Mouse (Mus musculus): Measurements from ENCODE around the gene Gm49352. TPM values are rescaled to one million over a fixed set of nuclear protein-coding genes. Genes with fewer than 3 reads are reported as not detected.
"Not testable (repeated sequence)": the region's sequence is repeated elsewhere in the genome, so short reads cannot be mapped to it uniquely, and the experiment has no call there.

The Gm49352 gene
- total RNA-seq (2021) (not detected), polyA plus RNA-seq (2012; rRNA removed) (not detected in 2 replicates)
- long read RNA-seq, result 0 reads

DNA sequence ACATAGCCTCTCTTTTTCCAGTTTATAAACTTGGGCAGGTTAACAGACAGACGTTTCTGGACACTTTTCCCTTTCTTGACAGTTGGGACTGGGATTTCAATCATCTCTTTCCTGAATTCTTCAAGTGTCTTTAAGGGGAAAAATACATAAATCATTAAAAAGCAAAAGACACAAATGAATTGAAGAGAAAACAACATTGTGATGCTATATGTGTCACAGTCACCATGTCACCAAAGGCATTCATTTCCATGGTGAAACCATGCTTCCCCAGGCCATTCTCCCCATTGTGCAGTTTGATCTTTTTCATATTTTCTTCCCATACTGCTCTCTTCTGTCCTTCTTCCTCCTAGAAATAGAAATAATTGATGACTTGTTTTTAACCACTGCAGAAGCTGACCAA, at the start of gene Gm49352:
TSS of gene Gm49352 (minus strand) at position 101 of the 400 bp plus-strand sequence.
- not testable (repeated sequence) for DNase-seq

DNA sequence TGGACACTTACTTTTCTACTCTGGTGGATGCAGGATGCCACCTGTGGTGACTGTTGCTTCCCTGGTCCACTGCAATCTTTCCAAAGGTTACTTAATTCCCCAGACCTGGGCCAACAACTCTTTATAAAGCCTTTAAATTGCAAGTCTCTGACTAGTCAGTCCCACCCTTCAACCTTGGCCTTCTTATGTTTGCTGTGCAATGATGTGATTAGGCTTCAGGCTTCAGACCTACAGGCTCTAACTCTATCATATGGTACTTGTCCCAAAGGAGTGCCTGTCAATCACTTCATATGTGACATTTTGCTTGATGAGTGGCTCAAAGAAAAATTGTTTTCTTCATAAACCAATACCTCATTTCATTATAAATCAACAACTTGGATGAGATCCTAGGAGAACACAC, 2.1 kb upstream of the Gm49352 start, which contains the start of gene Cts3:
TSS of gene Cts3 (minus strand) at position 101 of the 400 bp plus-strand sequence.
- no peak for DNase-seq

GRCm38 (mm10) chr13:61541631-61542030, 26.3 kb downstream of the Gm49352 start, which contains the start of gene Ctsm:
TSS of gene Ctsm (minus strand) at chr13:61541839.
- DNase-seq, result no peak

Other genes starting within 250 kb of the Gm49352 start
- not detected for gene Cts7, start 210.0 kb downstream of the Gm49352 start, total RNA-seq (2021)
- not detected in 2 replicates for gene Cts7, start 210.0 kb downstream of the Gm49352 start, polyA plus RNA-seq (2012; rRNA removed)
- not detected for gene Ctsm, start 26.3 kb downstream of the Gm49352 start, total RNA-seq (2021)
- not detected in 2 replicates for gene Ctsm, start 26.3 kb downstream of the Gm49352 start, polyA plus RNA-seq (2012; rRNA removed)
- not detected for gene Cts3, start 2.0 kb upstream of the Gm49352 start, total RNA-seq (2021)
- not detected in 2 replicates for gene Cts3, start 2.0 kb upstream of the Gm49352 start, polyA plus RNA-seq (2012; rRNA removed)

Measured in adrenal gland, adult 2 months (tissue).